Mouse (Mus musculus) left cerebral cortex, adult 18-20 months (tissue): Measurements from ENCODE around the gene Smu1. TPM values are rescaled to one million over a fixed set of nuclear protein-coding genes. Genes with fewer than 3 reads are reported as not detected.
A peak's percentile ranks its signal among the peaks of the same experiment; 100 is the strongest.
"Not testable (repeated sequence)": the region's sequence is repeated elsewhere in the genome, so short reads cannot be mapped to it uniquely, and the experiment has no call there.

Experiments
- DNase-seq, 2 experiments: peaks; one replicate each; pipeline ENCODE4 v3.0.0; 2021 to 2022; ENCODE audit warnings: low spot score in 2 of 2, mixed read lengths in 1 of 2
- long read RNA-seq, 2 experiments: library from polyadenylated mRNA; stranded (forward); transcript quantifications; one replicate each; pipeline ENCODE4 v2.0.0; 2021
- total RNA-seq, 2 experiments: library from RNA; stranded (reverse); gene quantifications; 2 replicates each; pipeline ENCODE4 v1.2.3; 2021

Gene Smu1
- 10 to 100 TPM; 47.7 to 52.2 TPM for total RNA-seq
- long read RNA-seq, experiment 1, transcript Smu1-201 (12 exons, 2,418 nt), result major isoform, 87 of 96 reads
- long read RNA-seq, experiment 1, partial matches to known transcripts, result 7 of 96 reads
- long read RNA-seq, experiment 1, other reads (novel, unspliced or antisense), result 2 of 96 reads
- long read RNA-seq, experiment 2, transcript Smu1-201 (12 exons, 2,418 nt), result major isoform, 78 of 84 reads
- long read RNA-seq, experiment 2, partial matches to known transcripts, result 3 of 84 reads
- long read RNA-seq, experiment 2, other reads (novel, unspliced or antisense), result 2 of 84 reads

DNA sequence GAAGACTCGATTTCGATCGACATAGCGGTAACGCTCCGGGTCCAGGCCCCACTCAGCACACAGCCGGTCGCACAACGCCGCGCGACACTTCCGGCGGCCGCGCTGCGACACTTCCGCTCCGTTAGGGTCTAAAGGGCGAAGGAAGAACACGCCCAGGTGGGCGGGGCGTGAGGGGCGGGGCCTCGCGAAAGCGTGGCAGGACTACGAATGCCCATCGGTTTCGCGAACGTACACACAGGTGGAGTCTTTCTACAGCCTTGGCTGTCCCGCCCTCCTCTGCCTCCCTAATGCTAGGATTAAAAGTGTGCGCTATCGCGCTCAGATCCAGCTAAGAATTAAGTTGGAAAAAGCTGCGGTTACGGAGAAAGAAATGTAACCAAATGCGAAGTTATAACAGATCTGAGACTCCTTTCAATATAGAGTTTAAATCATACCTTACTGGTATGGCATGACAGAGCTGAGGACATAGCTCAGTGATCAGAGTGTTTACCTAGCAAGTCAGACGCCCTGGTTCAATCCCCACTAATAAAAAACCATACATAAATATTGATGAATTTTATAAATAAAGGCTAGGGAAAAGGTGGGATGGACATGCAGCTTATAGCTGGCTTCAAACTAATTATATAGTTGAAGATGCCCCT lies at the start of gene Smu1:
TSS of gene Smu1 (minus strand) at position 144 of the 641 bp plus-strand sequence.
- peak; percentile 96 to 99 for DNase-seq

DNA sequence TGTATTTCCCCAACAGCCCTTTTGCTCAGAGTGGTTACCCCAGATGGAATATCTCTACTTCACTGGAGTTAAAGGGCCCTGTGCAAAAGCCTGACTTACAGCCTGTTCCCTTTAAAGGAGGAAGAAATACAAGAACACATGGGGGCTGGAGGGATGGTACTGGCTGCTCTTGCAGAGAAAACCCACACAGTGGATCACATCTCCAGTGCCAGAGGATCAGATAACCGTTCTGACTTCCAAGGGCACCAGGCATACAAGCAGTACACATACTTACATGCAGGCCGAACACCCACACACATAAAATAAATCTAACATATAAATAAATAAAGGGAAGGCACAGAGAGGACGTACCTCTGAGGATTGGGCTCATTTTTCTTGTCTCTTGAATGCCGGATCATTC lies 49.7 kb upstream of the Smu1 start:
- DNase-seq, result no peak

DNA sequence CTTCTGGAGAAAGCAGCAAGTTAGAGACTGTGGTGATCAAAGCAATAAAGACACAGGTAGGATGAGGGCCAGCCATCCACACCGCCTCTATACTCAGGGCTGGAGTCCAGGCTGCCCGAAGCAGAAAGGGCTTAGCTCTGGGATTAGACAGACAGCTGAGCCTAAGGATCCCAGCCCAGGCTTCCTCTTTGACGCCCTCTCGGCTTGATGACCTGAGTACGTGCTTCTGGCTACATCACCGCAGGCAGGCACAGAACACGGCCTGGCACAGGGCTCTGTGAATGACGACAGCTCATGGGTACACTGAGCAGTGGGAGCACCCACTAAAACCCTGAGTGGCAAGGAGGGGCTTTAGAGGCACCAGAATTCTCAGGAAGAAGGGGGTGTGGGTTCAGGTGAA lies 47.7 kb upstream of the Smu1 start:
- no peak for DNase-seq

DNA sequence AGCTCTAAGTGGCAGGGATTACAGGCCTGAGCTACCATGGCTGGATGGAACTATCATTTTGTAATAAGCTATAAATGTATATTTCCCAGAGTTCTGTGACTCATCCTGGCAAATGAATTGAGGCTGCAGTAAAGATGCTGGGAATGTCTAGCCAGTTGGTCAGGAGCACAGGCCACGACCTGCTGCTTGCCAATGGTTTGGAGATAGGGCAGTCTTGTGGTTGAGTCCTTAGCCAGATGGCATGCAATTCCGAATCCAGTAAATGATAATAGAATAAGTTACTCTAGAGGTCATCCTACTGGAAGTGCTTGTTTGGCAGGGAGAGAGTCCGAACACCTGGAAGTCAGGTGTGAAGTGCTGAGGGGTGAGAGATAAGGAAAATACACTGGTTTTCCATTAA lies 45.1 kb upstream of the Smu1 start:
- DNase-seq, result no peak

DNA sequence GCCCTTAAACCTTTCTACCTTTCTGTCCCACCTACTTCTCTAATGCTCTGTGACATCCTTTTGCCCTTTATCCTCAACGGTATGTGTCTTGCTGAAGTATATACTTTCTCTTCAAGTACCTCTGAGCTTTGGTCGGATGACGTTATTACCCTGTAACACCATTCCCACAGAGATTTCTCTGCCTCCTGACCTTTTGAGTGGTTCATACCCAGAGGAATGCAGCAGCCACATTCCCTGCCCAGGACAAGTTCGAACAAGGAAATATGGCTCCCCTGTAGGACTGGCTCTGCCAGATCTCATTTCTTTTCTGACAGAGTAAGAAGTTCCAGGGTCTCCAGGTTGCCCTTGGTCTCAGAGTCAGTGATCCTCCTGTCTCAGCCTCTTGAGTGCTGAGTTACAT lies 44.2 kb upstream of the Smu1 start:
- DNase-seq, result no peak

DNA sequence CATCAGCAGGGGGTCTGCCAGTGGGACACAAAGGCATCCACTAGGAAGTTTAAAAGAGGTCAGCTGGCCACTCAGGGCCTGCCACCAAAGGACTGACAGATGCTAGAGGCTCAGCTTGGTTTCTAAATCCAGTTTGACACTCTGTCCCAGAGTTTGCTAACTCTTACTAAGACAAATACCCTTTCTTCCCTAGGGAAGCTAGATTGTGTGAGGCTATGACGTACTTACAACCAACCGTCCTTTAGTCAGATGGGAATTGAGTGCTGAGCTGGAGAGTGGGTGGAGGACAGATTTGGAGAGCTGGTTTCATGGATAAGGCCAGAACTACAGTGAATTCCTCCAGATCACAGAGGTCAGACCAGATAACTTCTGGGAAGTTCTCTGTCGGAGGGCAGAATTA lies 43.1 kb upstream of the Smu1 start:
- no peak for DNase-seq

DNA sequence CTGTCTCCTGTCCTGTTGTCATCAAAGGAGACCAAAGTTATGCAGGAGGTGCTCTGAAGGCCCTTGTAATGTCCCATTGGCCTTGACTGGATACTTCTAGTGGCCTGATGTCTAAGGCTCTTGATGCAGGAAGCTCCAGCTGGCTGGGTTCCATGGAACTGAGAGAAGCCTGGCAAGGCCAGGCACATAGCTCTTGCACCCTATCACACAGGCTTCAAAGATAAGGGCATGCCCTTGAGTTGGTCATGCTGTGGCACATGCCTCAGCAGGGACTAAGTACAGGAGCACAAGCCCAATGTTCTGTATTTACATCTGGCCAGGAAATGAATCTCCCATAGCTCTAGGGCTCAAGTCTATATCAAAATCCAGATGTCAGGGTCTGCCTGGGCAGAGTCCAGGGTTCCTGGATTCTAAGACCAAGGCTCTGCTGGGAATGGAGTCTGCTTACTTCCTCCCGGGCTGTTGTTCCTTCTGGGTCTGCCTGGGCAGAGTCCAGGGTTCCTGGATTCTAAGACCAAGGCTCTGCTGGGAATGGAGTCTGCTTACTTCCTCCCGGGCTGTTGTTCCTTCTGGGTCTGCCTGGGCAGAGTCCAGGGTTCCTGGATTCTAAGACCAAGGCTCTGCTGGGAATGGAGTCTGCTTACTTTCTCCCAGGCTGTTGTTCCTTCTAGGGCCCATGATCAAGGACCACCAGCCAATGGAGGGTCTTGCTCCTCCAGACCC lies 41.3 kb upstream of the Smu1 start:
- not testable (repeated sequence) for DNase-seq

DNA sequence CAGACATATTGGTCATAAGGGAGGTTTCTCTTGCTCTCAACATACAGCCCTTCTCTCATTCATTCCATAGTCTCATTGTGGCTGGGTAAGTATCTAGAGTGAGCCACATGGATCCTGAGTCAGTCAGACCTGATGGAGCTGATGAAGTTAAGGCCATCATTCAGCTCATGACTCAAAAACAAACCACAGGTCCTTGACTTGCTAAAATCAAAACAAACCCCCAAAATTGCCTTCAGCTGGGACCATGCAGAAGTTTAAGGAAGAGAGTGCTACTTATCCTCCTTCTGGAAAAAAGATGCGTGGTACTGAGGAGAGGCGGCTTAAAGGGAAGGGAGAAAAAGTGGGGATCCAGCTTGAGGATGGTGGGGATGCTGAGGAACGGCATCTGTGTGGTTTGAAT lies 38.0 kb upstream of the Smu1 start:
- no peak for DNase-seq

DNA sequence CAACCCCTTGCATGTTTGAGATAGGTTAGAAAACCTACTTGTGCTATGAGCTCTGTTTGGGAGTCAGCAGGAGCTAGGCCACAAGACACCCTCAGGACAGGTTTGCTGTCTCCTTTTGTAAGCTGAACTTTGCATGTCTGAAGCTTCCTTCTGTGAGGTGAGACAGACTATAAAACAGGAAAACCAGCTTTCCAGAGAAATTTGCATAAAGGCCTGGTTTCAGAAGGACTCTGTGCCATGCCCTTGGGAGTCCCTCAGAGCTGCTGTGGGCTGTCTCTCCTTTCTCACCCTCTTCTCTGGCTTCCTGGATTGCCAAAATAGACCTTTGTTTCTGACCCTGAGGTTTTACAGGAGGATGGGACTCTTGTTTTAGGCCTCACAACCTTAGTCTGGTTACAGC lies 36.6 kb upstream of the Smu1 start:
- DNase-seq, result no peak

DNA sequence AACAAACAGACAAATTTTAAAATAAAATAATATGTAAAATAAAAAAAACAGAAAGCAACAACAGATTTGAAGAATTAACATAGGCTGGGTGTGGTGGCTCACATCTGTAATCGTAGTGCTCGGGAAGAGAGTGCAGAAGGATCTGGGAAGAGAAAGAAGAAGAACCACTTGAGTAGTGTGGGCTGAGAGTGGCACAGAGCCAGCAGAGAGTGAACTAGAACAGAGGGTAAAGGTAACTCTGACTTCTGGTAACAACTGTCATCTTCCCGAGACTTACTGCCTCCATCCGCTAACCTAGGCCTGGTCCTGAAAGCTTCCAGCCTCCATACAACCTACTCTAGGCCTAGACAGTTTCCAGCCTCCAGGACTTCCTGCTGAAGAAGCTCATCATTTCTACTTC lies 33.5 kb upstream of the Smu1 start:
- no peak for DNase-seq

DNA sequence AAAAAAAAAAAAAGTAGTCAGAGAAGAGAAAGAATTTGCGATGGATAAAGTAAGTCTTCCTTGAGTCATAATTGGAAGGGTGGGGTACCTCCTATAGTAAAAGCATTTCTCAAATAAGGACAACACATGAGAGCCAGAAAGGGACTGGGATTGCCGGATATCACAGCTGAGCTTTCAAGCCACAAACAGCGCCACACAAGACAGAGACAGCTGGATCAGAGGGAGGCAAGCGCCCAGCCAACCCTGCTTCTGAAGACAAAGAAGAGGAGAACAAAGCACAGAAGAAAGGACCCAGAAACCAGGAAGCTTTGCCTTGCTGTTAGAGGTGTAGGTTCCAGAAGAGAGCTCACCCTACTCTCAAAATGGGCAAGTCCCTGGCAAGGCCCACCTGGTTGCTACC lies 28.9 kb upstream of the Smu1 start:
- no peak for DNase-seq

DNA sequence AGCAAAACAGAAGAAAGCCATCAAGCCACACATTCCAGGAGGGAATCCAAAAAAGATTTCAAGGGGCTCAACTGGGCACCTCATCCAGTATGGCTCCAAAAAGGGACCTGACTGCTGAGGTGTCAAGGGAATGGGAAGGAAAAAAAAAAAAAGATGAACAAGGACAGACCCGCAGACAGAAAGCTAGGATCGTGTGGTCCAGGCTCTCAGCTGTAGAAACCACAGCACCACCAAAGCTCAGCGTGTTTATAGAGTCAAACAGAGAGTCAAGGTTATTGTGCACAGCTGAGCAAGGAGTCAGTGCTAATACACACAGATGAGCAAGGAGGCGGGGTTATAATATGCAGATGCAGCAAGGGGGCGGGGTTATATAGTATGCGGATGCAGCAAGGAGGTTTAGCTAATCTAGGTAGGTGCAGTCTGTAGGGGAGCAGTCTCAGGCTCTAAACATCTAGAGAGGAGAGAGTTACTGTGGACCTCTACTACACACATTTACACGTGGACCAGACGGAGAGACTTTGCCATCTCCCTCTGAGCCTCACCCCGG lies 28.0 kb upstream of the Smu1 start:
- no peak for DNase-seq

DNA sequence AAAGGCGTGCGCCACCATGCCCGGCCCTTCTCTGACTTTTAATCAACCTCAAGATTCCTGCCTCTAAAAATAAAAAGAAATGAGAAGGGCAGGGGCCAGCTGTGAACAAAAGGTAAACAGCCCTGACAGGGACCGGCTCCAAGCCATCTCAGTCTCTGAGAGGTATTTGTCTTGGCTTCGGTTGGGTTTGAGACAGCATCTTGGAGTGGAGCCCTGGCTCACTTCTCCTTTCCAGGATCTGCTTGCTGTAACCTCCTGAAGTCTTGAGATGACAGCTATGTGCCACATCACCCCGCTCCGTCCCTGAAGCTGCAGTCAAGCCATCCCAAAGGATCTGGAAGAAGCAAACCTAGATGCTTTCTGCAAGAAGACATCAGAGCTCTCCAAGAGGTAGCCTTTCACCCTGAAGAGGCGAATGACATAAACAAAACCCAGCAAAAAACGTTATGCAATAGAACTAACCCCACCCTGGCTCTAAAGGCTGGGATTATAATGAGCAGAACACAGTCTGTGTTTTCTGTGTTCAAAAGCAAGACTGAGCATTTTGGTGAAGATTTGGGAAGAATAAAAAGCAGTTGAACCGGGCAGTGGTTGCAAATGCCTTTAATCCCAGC lies 26.9 kb upstream of the Smu1 start:
- DNase-seq, result no peak

DNA sequence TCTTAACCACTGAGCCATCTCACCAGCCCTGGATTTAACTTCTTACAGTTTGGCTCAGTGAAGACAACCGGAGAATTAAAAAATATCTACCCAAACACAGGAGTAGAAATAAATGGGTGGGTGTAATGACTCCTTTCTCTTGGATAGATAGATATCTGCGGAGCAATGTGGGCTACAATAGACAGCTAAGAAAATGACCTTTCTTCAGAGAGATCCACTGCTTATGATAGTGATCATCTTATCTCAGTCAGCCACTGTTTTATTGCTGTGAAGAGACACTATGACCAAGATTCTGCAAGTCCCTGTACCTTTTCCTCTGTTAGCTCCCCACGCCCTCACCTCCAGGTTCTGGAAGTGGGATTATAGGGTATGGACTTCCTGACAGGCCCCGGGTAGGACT lies 25.3 kb upstream of the Smu1 start:
- no peak for DNase-seq

DNA sequence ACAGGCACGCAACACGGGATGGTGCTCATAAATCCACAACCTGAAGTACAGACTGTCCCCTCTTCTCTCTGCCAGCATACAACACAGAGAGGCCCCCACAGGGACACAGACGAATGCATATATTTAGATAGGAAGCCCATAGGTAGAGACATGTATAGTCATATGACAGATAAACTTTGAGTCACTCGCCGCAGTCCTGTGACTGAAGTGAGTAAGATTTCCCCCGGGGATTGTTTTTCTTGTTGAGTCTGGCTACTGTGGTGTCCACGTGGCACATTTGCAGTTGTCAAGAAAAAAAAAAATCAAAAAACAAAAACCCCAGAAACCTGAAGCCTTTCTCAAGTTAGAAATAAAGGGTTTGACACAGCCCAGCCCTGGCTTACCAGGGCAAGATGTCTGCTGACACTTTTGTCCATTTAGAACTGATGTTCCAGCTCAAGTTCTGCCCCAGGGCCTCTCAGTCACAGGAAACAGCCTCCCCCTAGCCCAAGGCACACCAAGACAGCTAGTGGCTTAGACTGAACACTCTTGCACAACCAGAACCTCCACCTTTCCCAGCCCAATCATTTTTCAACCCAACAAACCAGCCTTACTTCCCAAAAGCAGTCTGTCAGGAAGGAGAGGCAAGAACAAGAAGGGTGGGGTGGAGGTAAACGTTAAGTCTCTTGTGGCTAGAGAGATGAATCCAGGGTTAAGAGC lies 24.2 kb upstream of the Smu1 start:
- no peak for DNase-seq

DNA sequence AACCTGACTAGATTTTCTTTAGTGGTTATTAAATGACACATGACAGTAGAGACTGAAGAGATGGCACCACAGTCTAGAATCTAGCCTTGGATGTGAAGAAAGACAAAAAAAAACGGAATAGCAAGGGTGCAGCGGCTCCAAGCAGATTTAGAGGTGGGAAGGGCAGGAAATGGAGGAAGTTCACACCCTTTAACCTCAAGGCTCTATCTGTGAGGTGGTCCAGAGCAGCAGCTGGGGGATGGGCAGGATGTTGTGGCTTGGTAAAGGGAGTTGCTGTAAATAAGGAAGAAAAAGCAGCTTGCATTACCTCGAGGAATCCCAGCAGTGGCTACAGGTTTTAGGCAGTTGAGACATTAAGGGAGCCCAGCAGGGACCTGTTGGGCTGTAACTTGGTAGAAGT lies 23.4 kb upstream of the Smu1 start:
- no peak for DNase-seq

DNA sequence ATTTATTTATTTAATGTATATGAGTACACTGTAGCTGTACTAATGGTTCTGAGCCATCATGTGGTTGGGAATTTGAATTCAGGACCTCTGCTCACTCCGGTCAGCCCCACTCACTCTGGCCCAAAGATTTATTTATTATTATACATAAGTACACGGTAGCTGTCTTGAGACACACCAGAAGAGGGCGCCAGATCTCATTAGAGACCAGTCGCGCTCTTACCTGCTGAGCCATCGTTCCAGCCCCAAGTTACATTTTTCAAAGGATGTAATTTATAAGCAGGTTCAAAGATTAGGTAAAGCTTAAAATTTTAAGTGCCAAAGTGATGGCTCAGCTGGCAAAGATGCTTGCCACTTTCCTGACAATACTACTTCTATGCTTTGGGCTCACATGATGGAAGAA lies 20.9 kb upstream of the Smu1 start:
- DNase-seq, result peak in 1 of 2 experiments; percentile 18

DNA sequence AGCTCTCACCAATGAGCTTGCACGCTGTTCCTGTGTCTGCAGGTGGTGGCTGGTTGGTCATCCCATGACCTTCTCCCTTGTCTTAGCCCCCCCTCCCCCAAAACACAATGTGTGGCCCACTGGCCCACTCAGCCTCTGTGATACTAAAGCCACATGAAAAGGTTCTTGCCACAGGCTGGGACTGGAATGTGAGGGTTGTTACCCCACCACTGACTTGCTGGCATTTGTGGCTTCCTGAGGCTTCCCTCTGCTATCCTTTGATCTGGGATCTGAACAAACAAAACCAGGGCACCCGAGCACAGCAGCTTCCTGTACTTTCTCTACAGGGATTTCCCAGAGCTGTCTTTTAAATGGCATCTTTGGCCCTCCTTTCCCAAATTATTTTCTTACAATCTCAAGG lies 19.4 kb upstream of the Smu1 start:
- DNase-seq, result no peak

DNA sequence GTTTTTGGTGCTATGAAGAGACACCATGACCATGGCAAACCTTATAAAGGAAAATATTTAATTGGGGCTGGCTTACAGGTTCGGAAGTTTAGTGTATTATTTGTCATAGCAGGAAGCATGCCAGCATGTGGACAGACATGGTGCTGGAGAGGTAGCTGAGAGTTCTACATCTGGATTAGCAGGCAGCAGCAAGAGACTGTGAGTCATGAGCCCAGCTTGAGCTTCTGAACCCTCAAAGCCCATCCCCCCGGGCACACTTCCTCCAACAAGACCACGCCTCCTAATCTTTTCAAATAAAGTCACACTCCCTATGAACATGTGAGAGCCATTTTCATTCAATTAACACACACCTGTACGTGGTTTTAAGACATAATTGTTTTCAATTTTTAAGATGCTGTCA lies 18.7 kb upstream of the Smu1 start:
- no peak for DNase-seq

DNA sequence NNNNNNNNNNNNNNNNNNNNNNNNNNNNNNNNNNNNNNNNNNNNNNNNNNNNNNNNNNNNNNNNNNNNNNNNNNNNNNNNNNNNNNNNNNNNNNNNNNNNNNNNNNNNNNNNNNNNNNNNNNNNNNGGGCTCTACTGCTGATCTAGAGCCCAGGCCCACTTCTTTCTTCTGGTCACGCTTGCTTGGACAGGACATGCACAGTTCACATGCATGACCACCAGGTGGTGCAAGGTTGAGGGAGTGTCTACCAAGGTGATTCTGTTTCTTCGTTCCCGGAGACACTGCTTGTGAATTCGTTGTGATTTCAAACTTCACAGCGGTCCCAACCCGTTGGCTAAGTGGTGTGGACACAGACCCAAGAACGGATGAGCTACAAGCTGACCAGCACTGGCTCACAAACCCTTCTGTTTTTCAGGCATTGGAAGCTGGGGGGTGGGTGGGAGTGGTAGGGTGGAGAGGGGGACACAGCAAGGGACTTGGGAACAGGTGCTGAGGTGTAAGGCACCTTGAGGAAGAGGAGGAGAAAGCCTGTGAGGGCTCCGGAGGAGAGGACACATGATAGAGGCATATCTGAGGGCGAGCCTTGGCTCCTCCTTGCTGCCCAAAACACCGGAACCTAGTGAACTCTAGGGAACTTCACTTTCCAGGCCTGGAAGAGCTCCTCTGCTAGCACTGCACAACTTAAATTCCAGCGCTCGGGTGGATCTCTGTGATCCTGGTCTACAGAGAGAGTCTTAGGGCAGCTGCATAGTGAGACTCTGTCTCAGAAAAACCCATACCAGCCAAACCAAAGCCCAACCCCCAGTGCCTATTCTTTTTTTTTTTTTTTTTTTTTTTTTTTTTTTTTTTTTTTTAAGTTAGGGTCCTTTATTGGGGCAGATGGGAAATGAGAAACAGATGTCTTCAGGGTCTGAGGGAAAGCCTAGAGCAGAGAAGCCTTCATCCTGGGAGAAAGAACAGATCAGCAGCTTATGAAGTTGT lies 16.8 kb upstream of the Smu1 start:
- DNase-seq, result peak; percentile 61 to 69
